Mouse (Mus musculus): ENCODE results near the gene Mdga1.

Mdga1 gene

GRCm38 (mm10) chr17:29975731-29976130, 5.8 kb upstream of the Mdga1 start:
- TF ChIP-seq NANOG (IDR thresholded peaks at IDR 0.05; ENCODE audit: borderline replicate concordance, low read length) (no peak), POU5F1 (IDR thresholded peaks at IDR 0.05; ENCODE audit: borderline replicate concordance, low read length) (no peak), CTCF (conservative IDR thresholded peaks at IDR 0.05; ENCODE audit: low read length) (peak; percentile 90)
- no peaks in the 10 kb centered on the region for H3K36me3 ChIP-seq (ENCODE audit: insufficient read depth, low read length)
- H3K27me3 ChIP-seq (ENCODE audit: insufficient read depth, low read length) = peaks cover 12% of the 10 kb centered on the region; the same call in 1 of the 2 replicates
- H3K9me3 ChIP-seq (ENCODE audit: low read length) = no peaks in the 10 kb centered on the region
- H3K4me3 ChIP-seq (replicated peaks; ENCODE audit: low read length) = peak overlapping the region; percentile 55
- peaks cover 67% of the 10 kb centered on the region for H3K4me1 ChIP-seq (replicated peaks; ENCODE audit: low read depth, low read length)

- H3K4me1 ChIP-seq (replicated peaks; ENCODE audit: low read depth, low read length) = peaks cover 46% of the 10 kb centered on the region
- H3K4me3 ChIP-seq (replicated peaks; ENCODE audit: low read length) = no peak overlapping the region
- no peaks in the 10 kb centered on the region for H3K36me3 ChIP-seq (ENCODE audit: insufficient read depth, low read length)
- H3K9me3 ChIP-seq (ENCODE audit: low read length) = no peaks in the 10 kb centered on the region
- peaks cover 21% of the 10 kb centered on the region; the same call in 1 of the 2 replicates for H3K27me3 ChIP-seq (ENCODE audit: insufficient read depth, low read length)
- TF ChIP-seq CTCF (conservative IDR thresholded peaks at IDR 0.05; ENCODE audit: low read length) (no peak), POU5F1 (IDR thresholded peaks at IDR 0.05; ENCODE audit: borderline replicate concordance, low read length) (no peak), NANOG (IDR thresholded peaks at IDR 0.05; ENCODE audit: borderline replicate concordance, low read length) (no peak)
Measured at GRCm38 (mm10) chr17:29973226-29973625, 3.3 kb upstream of the Mdga1 start.

GRCm38 (mm10) chr17:29971761-29972432, 2.0 kb upstream of the Mdga1 start:
- no peaks in the 10 kb centered on the region for H3K9me3 ChIP-seq (ENCODE audit: low read length)
- H3K4me1 ChIP-seq (replicated peaks; ENCODE audit: low read depth, low read length) = peaks cover 42% of the 10 kb centered on the region
- H3K4me3 ChIP-seq (replicated peaks; ENCODE audit: low read length) = 0 out of 2 replicates have a peak overlapping the region, but pooled peaks have one; percentile 7
- TF ChIP-seq NANOG (IDR thresholded peaks at IDR 0.05; ENCODE audit: borderline replicate concordance, low read length) = no peak
- no peak for TF ChIP-seq CTCF (conservative IDR thresholded peaks at IDR 0.05; ENCODE audit: low read length)
- no peak for TF ChIP-seq POU5F1 (IDR thresholded peaks at IDR 0.05; ENCODE audit: borderline replicate concordance, low read length)
- H3K27me3 ChIP-seq (ENCODE audit: insufficient read depth, low read length) = peaks cover 27% of the 10 kb centered on the region
- no peaks in the 10 kb centered on the region for H3K36me3 ChIP-seq (ENCODE audit: insufficient read depth, low read length)

GRCm38 (mm10) chr17:29965506-29965905, 4.4 kb downstream of the Mdga1 start:
- TF ChIP-seq POU5F1 (IDR thresholded peaks at IDR 0.05; ENCODE audit: borderline replicate concordance, low read length) (peak; percentile 57; the same call in 1 of the 2 replicates), NANOG (IDR thresholded peaks at IDR 0.05; ENCODE audit: borderline replicate concordance, low read length) (no peak), CTCF (conservative IDR thresholded peaks at IDR 0.05; ENCODE audit: low read length) (no peak)
- Histone ChIP-seq H3K4me3 (replicated peaks; ENCODE audit: low read length) (peak overlapping the region; percentile 35; the same call in 1 of the 2 replicates), H3K9me3 (ENCODE audit: low read length) (no peaks in the 10 kb centered on the region), H3K36me3 (ENCODE audit: insufficient read depth, low read length) (no peaks in the 10 kb centered on the region), H3K4me1 (replicated peaks; ENCODE audit: low read depth, low read length) (peaks cover 35% of the 10 kb centered on the region), H3K27me3 (ENCODE audit: insufficient read depth, low read length) (peaks cover 32% of the 10 kb centered on the region)

- Histone ChIP-seq H3K4me3 (replicated peaks; ENCODE audit: low read length) (peak overlapping the region; percentile 56), H3K27me3 (ENCODE audit: insufficient read depth, low read length) (peaks cover 25% of the 10 kb centered on the region), H3K9me3 (ENCODE audit: low read length) (no peaks in the 10 kb centered on the region), H3K36me3 (ENCODE audit: insufficient read depth, low read length) (no peaks in the 10 kb centered on the region), H3K4me1 (replicated peaks; ENCODE audit: low read depth, low read length) (peaks cover 35% of the 10 kb centered on the region)
- TF ChIP-seq CTCF (conservative IDR thresholded peaks at IDR 0.05; ENCODE audit: low read length) (no peak), NANOG (IDR thresholded peaks at IDR 0.05; ENCODE audit: borderline replicate concordance, low read length) (no peak), POU5F1 (IDR thresholded peaks at IDR 0.05; ENCODE audit: borderline replicate concordance, low read length) (no peak)
Measured at GRCm38 (mm10) chr17:29963730-29964259, 6.1 kb downstream of the Mdga1 start.

DNA sequence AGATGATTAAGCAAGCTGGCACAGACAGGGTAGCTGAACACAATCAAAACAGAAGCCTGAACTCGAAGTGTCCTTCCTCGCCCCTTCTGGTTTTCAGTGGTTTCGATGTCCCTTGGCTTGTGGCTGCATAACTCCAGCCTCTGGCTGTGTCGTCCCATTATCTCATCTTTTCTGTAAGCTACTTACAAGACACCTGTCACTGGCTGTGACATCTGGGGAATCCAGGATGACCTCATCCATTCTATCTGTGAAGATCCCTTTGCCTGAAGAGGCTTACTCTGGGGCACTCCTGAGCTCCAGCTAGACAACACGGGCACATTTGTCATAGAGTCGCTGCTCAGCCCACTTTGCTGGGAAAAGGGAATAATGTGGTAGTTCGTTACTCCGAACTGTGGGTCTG, 14.0 kb downstream of the Mdga1 start:
- Histone ChIP-seq H3K4me3 (replicated peaks; ENCODE audit: low read length) (no peak overlapping the region), H3K27me3 (ENCODE audit: insufficient read depth, low read length) (peaks cover 8% of the 10 kb centered on the region), H3K9me3 (ENCODE audit: low read length) (peaks cover 8% of the 10 kb centered on the region; the same call in 1 of the 2 replicates), H3K36me3 (ENCODE audit: insufficient read depth, low read length) (no peaks in the 10 kb centered on the region), H3K4me1 (replicated peaks; ENCODE audit: low read depth, low read length) (peaks cover 7% of the 10 kb centered on the region; the same call in 1 of the 2 replicates)
- no peak for TF ChIP-seq NANOG (IDR thresholded peaks at IDR 0.05; ENCODE audit: borderline replicate concordance, low read length)
- TF ChIP-seq CTCF (conservative IDR thresholded peaks at IDR 0.05; ENCODE audit: low read length) = no peak
- no peak for TF ChIP-seq POU5F1 (IDR thresholded peaks at IDR 0.05; ENCODE audit: borderline replicate concordance, low read length)

GRCm38 (mm10) chr17:29954316-29954715, 15.6 kb downstream of the Mdga1 start:
- H3K9me3 ChIP-seq (ENCODE audit: low read length) = peaks cover 8% of the 10 kb centered on the region; the same call in 1 of the 2 replicates
- TF ChIP-seq POU5F1 (IDR thresholded peaks at IDR 0.05; ENCODE audit: borderline replicate concordance, low read length) (no peak), NANOG (IDR thresholded peaks at IDR 0.05; ENCODE audit: borderline replicate concordance, low read length) (no peak), CTCF (conservative IDR thresholded peaks at IDR 0.05; ENCODE audit: low read length) (no peak)

GRCm38 (mm10) chr17:29951100-29951499, 18.8 kb downstream of the Mdga1 start:
- no peak for TF ChIP-seq CTCF (conservative IDR thresholded peaks at IDR 0.05; ENCODE audit: low read length)
- no peak for TF ChIP-seq NANOG (IDR thresholded peaks at IDR 0.05; ENCODE audit: borderline replicate concordance, low read length)
- TF ChIP-seq POU5F1 (IDR thresholded peaks at IDR 0.05; ENCODE audit: borderline replicate concordance, low read length) = no peak
- H3K4me3 ChIP-seq (replicated peaks; ENCODE audit: low read length) = peak overlapping the region; percentile 17; the same call in 1 of the 2 replicates
- no peaks in the 10 kb centered on the region for H3K36me3 ChIP-seq (ENCODE audit: insufficient read depth, low read length)
- H3K27me3 ChIP-seq (ENCODE audit: insufficient read depth, low read length) = peaks cover 27% of the 10 kb centered on the region
- H3K4me1 ChIP-seq (replicated peaks; ENCODE audit: low read depth, low read length) = peaks cover 9% of the 10 kb centered on the region; the same call in 1 of the 2 replicates
- H3K9me3 ChIP-seq (ENCODE audit: low read length) = no peaks in the 10 kb centered on the region

More at GRCm38 (mm10) chr17:29954316-29954715, 15.6 kb downstream of the Mdga1 start:
- Histone ChIP-seq H3K4me1 (replicated peaks; ENCODE audit: low read depth, low read length) (peaks cover 9% of the 10 kb centered on the region; the same call in 1 of the 2 replicates), H3K36me3 (ENCODE audit: insufficient read depth, low read length) (no peaks in the 10 kb centered on the region), H3K27me3 (ENCODE audit: insufficient read depth, low read length) (peaks cover 8% of the 10 kb centered on the region), H3K4me3 (replicated peaks; ENCODE audit: low read length) (no peak overlapping the region)
